Mouse (Mus musculus) adrenal gland (tissue): Measurements from ENCODE around the gene Eps8.
"Not testable (repeated sequence)": the region's sequence is repeated elsewhere in the genome, so short reads cannot be mapped to it uniquely, and the experiment has no call there.

Experiments
- intact Hi-C: fragments of 180-260 bp; cut with DNase I; formaldehyde crosslinking; loops from one replicate; pipeline ENCODE4 v1.15.1; 2025

The Eps8 gene

GRCm38 (mm10) chr6:137490115-137490514 is 164.6 kb downstream of the Eps8 start:
- intact Hi-C loops = no loop called here

- intact Hi-C loops = no loop called here
Measured at GRCm38 (mm10) chr6:137487443-137487842, 167.2 kb downstream of the Eps8 start.

- intact Hi-C loops = no loop called here
Measured at GRCm38 (mm10) chr6:137482891-137483290, 171.8 kb downstream of the Eps8 start.

DNA sequence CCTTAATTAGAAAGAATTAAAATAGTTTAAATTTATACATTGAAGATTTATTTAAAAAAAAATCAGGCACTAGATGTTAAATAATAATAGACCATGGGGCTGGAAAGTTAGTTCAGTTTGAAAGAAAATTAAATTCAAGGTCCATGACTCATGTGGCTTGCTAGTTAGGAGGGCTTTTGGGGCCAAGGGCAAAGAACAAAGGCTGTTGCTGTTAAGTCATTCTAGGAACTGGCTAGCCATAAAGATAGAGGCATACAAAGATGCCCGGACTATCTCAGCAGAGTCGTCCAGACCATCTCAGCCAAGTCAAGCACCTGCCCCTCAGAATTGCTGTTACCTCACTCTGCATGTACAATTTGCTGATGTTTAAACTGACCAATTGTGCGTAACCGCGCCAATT is 179.0 kb downstream of the Eps8 start:
- intact Hi-C loops = not testable (repeated sequence)

DNA sequence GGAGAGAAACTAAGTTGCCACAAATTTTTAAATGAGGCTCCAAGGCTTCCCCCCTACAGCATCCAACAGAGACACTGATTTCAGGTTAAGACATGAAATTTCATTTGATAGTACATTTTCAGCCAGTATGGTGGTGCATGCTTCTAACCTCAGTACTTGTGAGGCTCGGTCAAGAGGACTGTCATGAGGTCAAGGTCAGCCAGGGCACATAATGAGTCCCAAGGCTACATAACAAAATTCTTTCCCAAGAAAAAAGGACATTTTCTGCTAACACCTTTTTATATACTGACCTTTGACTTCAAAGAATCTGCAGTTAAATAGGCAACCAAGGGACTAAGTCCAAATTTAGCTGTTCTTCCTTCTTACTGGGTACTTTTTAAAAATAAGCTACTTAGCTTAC is 181.2 kb downstream of the Eps8 start:
- intact Hi-C loops = no loop called here

GRCm38 (mm10) chr6:137472129-137472528 is 182.5 kb downstream of the Eps8 start:
- intact Hi-C loops = no loop called here

GRCm38 (mm10) chr6:137470901-137471598 is 183.6 kb downstream of the Eps8 start:
- intact Hi-C loops = no loop called here

DNA sequence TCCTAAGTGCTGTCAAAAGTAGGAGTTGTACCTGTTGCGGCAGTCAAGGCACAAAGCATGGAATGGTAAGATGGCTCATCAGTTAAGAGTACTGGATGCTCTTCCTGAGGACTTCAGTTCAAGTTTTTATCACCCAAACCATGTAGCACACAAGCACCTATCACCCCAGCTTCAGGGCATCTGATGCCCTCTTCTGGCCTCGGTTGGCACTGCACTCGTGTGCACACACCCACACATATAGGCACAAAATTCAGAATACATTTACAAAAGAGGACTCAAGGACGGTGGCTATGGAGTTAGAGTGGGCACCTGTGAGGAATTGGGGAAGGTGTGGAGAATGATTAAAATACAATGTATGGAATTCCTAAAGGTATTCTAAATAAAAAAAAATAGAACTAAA is 185.1 kb downstream of the Eps8 start:
- intact Hi-C loops = no loop called here

GRCm38 (mm10) chr6:137467696-137468095 is 187.0 kb downstream of the Eps8 start:
- intact Hi-C loops = no loop called here

- intact Hi-C loops = no loop called here
Measured at GRCm38 (mm10) chr6:137466256-137466655, 188.4 kb downstream of the Eps8 start.

DNA sequence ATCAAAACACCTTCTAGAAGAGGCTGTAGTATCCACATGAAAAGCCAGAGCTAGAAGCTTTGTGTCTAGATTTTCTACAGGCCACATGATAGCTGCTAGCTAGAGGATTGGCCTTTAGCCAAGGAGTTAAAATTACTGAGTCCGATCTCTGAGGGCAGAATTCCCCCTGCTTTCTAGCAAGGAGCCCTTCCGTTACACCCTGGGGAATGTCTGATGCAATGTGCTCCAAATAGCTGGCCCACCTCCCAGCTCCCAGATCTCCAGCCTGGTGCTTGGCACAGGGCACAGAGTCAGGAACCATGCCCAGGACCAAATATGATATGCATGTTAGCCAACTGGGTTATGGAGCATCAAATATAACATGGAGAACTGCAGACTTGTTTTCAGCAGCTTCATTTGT is 189.4 kb downstream of the Eps8 start:
- intact Hi-C loops = no loop called here

DNA sequence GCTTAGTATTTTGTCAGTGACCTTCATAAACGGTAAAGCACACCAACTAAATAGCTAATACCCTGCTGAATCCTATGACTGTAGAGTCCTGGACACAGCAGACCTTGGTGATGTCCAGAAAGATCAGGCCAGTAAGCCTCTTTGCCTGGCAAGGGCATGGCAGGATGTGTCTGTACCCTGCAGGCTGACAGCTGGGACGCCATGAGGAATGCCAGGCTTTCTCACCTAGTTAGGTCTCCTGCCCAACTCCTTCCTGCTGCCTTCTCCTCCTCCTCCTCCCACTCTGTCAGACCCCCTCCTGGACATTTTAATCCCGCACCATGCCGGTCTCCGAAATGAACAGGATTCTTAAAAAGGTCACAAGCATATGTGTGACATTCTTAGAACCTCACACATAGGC is 190.9 kb downstream of the Eps8 start:
- intact Hi-C loops = no loop called here

DNA sequence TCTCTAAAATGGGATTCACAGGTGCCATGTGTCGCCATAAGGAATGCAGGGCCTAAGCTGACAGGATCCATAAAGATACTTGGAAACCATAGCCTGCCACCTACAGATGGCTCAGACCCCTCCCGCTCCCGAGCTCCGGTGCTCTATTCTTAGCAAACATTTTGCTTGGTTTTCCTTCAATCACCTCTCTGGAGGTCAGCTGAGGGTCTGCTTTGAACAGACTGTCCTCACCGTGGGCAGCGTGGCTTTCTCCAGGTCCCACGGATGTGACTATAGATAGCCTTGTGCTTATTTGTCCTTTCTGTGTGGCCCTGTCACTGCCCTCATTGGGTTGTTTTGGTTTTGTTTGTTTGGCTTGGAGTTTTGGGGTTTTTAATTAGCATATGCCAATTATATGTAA is 196.5 kb downstream of the Eps8 start:
- intact Hi-C loops = loop anchor here (5.0 kb wide), 1 partner anchor 199 kb away; no protein-coding TSS in a partner anchor

- intact Hi-C loops = loop anchor here (5.0 kb wide), 1 partner anchor 200 kb away; no protein-coding TSS in a partner anchor
Measured at GRCm38 (mm10) chr6:137457210-137457609, 197.5 kb downstream of the Eps8 start.

DNA sequence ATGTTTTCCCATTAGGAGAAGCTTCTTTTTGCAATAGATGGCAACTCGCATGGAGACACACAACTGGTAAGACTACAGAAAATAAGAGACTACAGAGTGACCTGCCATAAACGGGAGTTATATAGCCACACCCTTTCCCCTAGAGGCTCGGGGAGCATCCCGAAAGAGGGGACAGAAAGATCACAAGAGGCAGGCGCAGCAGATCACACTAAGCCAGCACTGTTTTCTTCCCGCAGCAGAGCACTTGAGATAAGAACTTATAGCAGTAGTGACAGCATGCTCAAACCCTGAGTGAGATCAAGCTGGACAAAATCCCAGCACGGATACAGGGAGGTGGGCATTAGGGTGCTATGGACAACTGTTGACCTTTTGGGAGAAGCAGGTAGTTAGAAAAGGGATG is 198.6 kb downstream of the Eps8 start:
- intact Hi-C loops = loop anchor here (1.0 to 5.0 kb wide), 2 partner anchors 201 to 268 kb away; no protein-coding TSS in a partner anchor

- intact Hi-C loops = loop anchor here (1.0 to 5.0 kb wide), 2 partner anchors 202 to 269 kb away; no protein-coding TSS in a partner anchor
Measured at GRCm38 (mm10) chr6:137455537-137456041, 199.1 kb downstream of the Eps8 start.

DNA sequence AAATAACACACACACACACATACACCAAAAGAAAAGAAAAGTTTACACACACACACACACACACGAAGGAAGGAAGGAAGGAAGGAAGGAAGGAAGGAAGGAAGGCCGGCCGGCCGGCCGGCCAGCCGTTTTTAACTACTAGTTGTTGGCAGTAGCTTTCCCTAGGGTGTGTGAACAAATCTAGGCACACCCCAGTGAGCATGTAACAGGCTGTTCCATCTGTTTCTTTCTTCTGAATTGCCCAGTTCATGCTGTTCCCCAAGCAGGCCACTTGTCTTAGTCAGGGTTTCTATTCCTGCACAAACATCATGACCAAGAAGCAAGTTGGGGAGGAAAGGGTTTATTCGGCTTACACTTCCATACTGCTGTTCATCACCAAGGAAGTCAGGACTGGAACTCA is 208.6 kb downstream of the Eps8 start:
- intact Hi-C loops = not testable (repeated sequence)

- intact Hi-C loops = no loop called here
Measured at GRCm38 (mm10) chr6:137443089-137443488, 211.6 kb downstream of the Eps8 start.

GRCm38 (mm10) chr6:137440559-137441486 is 213.9 kb downstream of the Eps8 start:
- intact Hi-C loops = no loop called here

GRCm38 (mm10) chr6:137437902-137438580 is 216.6 kb downstream of the Eps8 start:
- intact Hi-C loops = no loop called here

DNA sequence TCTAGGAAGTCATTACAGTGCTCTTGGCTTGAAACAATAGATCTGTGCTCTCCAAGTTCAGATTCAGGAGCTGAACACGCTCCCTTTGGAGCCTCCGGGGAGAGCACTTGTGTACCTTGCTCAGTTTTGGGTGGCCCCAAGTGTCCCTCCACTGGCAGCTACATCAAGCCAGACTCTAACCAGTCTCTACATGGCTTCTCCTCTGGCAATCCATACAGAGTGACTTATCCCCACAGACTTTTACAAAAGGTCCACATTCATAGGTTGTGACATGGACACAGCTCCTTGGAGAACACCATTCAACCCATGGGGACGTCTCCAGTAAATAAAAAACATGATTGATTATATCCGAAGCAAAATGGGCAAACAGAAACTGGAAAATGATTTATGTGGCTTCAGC is 217.2 kb downstream of the Eps8 start:
- intact Hi-C loops = no loop called here
